Mouse (Mus musculus): ENCODE results near the gene Ifi27l2a.

- no peak for TF ChIP-seq POLR2A (IDR thresholded peaks at IDR 0.05; ENCODE audit: insufficient read length, low read depth)
- TF ChIP-seq POLR2AphosphoS2 (IDR thresholded peaks at IDR 0.05; ENCODE audit: insufficient read length, low read depth): no peak
- TF ChIP-seq MYOD1 (IDR thresholded peaks at IDR 0.05; ENCODE audit: control insufficient read depth in 1 of 3, insufficient read length in 2 of 3, low read depth in 2 of 3): no peak
- no peak for TF ChIP-seq E2F4 (IDR thresholded peaks at IDR 0.05; ENCODE audit: insufficient read depth)
- no peak for TF ChIP-seq MAX (IDR thresholded peaks at IDR 0.05; ENCODE audit: low read depth)
- TF ChIP-seq TCF12 (IDR thresholded peaks at IDR 0.05; ENCODE audit: insufficient read depth, poor library complexity, severe bottlenecking): no peak
- no peak for TF ChIP-seq USF1 (IDR thresholded peaks at IDR 0.05; ENCODE audit: low read depth)
- TF ChIP-seq REST (IDR thresholded peaks at IDR 0.05; ENCODE audit: insufficient read depth, insufficient read length): no peak
These were observed 33.4 kb upstream of the Ifi27l2a start for GRCm38 (mm10) chr12:103476779-103477389.

All from myocyte (in vitro differentiated cells).